11 mouse cellular contexts compared by ENCODE assay signal in the genomic region with DNA sequence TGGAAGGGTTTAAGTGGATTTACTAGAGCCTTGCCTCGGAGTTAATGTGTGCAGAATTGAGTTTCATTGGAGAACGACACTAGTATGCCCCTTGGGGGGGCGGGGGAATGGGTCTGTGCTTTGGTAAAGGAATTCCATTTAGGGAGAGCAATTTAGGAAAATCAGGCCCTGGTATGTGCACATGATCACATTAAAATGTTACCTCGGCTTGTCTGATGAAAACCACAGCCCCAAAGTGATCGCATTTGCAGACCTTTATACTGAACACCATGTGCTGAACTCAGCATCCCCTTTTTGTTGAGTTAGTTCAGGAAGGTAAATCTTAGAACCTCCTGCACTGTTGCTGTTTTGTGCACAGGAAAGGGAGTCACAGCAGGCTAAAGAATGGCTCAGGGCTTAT.
DNase-seq lines count a peak whose midpoint lies in the region; ATAC-seq and TF ChIP-seq lines count a peak whose summit lies in the region.
"Had no signal": no experiment of that assay in that cellular context is flagged by ENCODE, and none has a peak within 500 bp of the region (broad histone marks: within the 10 kb centered on the region; RNA-seq: fewer than 3 reads in every experiment).

No protein-coding gene starts in this region.

- no peaks in the 10 kb centered on the region for H3K27me3 ChIP-seq in hindbrain, embryonic 14.5 days (ENCODE audit: control insufficient read depth, insufficient read depth, low read length)
- H3K27me3 ChIP-seq in hindbrain, embryonic 11.5 days (ENCODE audit: control insufficient read depth, insufficient read depth, low read length) = no peaks in the 10 kb centered on the region
- H3K27me3 ChIP-seq in midbrain, embryonic 12.5 days = no peaks in the 10 kb centered on the region
- no peaks in the 10 kb centered on the region for H3K27me3 ChIP-seq in midbrain, embryonic 11.5 days (ENCODE audit: control insufficient read depth, insufficient read depth, low read length)
- H3K27me3 ChIP-seq in limb, embryonic 14.5 days (ENCODE audit: control insufficient read depth, insufficient read depth, low read length) = no peaks in the 10 kb centered on the region
- H3K27me3 ChIP-seq: liver, embryonic 13.5 days; megakaryocyte, embryonic 14.5 days had no signal

- H3K4me3 ChIP-seq in hindbrain, embryonic 14.5 days (replicated peaks; ENCODE audit: low read length) = no peak overlapping the region
- no peak overlapping the region for H3K4me3 ChIP-seq in hindbrain, embryonic 11.5 days (ENCODE audit: low read depth, low read length)
- no peak overlapping the region for H3K4me3 ChIP-seq in midbrain, embryonic 12.5 days
- no peak overlapping the region for H3K4me3 ChIP-seq in midbrain, embryonic 11.5 days (ENCODE audit: low read depth, low read length)
- no peak overlapping the region for H3K4me3 ChIP-seq in limb, embryonic 14.5 days (replicated peaks; ENCODE audit: low read length)
- H3K4me3 ChIP-seq: erythroblast, embryonic 14.5 days; liver, embryonic 13.5 days; megakaryocyte, embryonic 14.5 days had no signal

- WGBS in hindbrain, embryonic 14.5 days = 62% methylated on average over 5 of the region's 5 CpGs
- WGBS in hindbrain, embryonic 11.5 days = 58% methylated on average over 5 of the region's 5 CpGs
- 68% methylated on average over 5 of the region's 5 CpGs for whole genome bisulfite sequencing in midbrain, embryonic 12.5 days
- 76% methylated on average over 5 of the region's 5 CpGs for WGBS in midbrain, embryonic 11.5 days
- WGBS in limb, embryonic 14.5 days = 13% methylated on average over 5 of the region's 5 CpGs

- no peak for ATAC-seq in hindbrain, embryonic 14.5 days (ENCODE audit: low FRiP score)
- ATAC-seq in hindbrain, embryonic 11.5 days (ENCODE audit: low FRiP score) = no peak
- peak; percentile 21; the same call in 1 of the 2 replicates for ATAC-seq in midbrain, embryonic 12.5 days (ENCODE audit: low FRiP score, low read depth)
- ATAC-seq in midbrain, embryonic 11.5 days (ENCODE audit: low FRiP score) = no peak; the same call in 1 of the 2 replicates
- peak; percentile 60 for ATAC-seq in limb, embryonic 14.5 days (ENCODE audit: low FRiP score, low read depth)

- H3K9ac ChIP-seq in hindbrain, embryonic 14.5 days = no peak overlapping the region
- no peak overlapping the region for H3K9ac ChIP-seq in hindbrain, embryonic 11.5 days (ENCODE audit: low read depth, low read length)
- no peak overlapping the region for H3K9ac ChIP-seq in midbrain, embryonic 12.5 days (replicated peaks)
- no peak overlapping the region for H3K9ac ChIP-seq in midbrain, embryonic 11.5 days (ENCODE audit: low read length)
- H3K9ac ChIP-seq in limb, embryonic 14.5 days (ENCODE audit: low read depth, low read length, severe bottlenecking) = no peak overlapping the region
- H3K9ac ChIP-seq: liver, embryonic 13.5 days had no signal

- no peaks in the 10 kb centered on the region for H3K9me3 ChIP-seq in hindbrain, embryonic 14.5 days (ENCODE audit: control insufficient read depth, low read length)
- no peaks in the 10 kb centered on the region for H3K9me3 ChIP-seq in hindbrain, embryonic 11.5 days (ENCODE audit: control insufficient read depth, low read length)
- no peaks in the 10 kb centered on the region for H3K9me3 ChIP-seq in midbrain, embryonic 12.5 days
- H3K9me3 ChIP-seq in midbrain, embryonic 11.5 days (ENCODE audit: control insufficient read depth, low read length) = no peaks in the 10 kb centered on the region
- H3K9me3 ChIP-seq in limb, embryonic 14.5 days (ENCODE audit: control insufficient read depth, low read length) = no peaks in the 10 kb centered on the region
- H3K9me3 ChIP-seq: liver, embryonic 13.5 days; megakaryocyte, embryonic 14.5 days had no signal

- H3K4me1 ChIP-seq in hindbrain, embryonic 14.5 days (replicated peaks; ENCODE audit: control insufficient read depth, insufficient read depth, low read length) = 0 out of 2 replicates have a peak, but pooled peaks cover 5% of the 10 kb centered on the region
- no peaks in the 10 kb centered on the region for H3K4me1 ChIP-seq in hindbrain, embryonic 11.5 days (replicated peaks; ENCODE audit: control insufficient read depth, insufficient read depth, low read length)
- peaks cover 15% of the 10 kb centered on the region for H3K4me1 ChIP-seq in midbrain, embryonic 12.5 days
- H3K4me1 ChIP-seq in midbrain, embryonic 11.5 days (ENCODE audit: control insufficient read depth, insufficient read depth, low read length) = peaks cover 3% of the 10 kb centered on the region; the same call in 1 of the 2 replicates
- H3K4me1 ChIP-seq in limb, embryonic 14.5 days (ENCODE audit: control insufficient read depth, insufficient read depth, low read length) = peaks cover 20% of the 10 kb centered on the region
- H3K4me1 ChIP-seq: liver, embryonic 13.5 days; megakaryocyte, embryonic 14.5 days had no signal

- TF ChIP-seq POLR2A in limb, embryonic 14.5 days (IDR thresholded peaks at IDR 0.05; ENCODE audit: borderline replicate concordance, extremely low read depth, insufficient read depth, insufficient read length) = no peak

- H3K36me3 ChIP-seq in hindbrain, embryonic 14.5 days (replicated peaks; ENCODE audit: control insufficient read depth, insufficient read depth) = no peaks in the 10 kb centered on the region
- H3K36me3 ChIP-seq in hindbrain, embryonic 11.5 days (ENCODE audit: control insufficient read depth, insufficient read depth, low read length) = no peaks in the 10 kb centered on the region
- no peaks in the 10 kb centered on the region for H3K36me3 ChIP-seq in midbrain, embryonic 12.5 days
- no peaks in the 10 kb centered on the region for H3K36me3 ChIP-seq in midbrain, embryonic 11.5 days (ENCODE audit: control insufficient read depth, insufficient read depth, low read length)
- no peaks in the 10 kb centered on the region for H3K36me3 ChIP-seq in limb, embryonic 14.5 days (ENCODE audit: control insufficient read depth, insufficient read depth, low read length)
- H3K36me3 ChIP-seq: liver, embryonic 13.5 days had no signal

- H3K4me2 ChIP-seq in hindbrain, embryonic 14.5 days (replicated peaks) = no peak overlapping the region
- H3K4me2 ChIP-seq in hindbrain, embryonic 11.5 days (replicated peaks; ENCODE audit: low read depth, low read length) = no peak overlapping the region
- H3K4me2 ChIP-seq in midbrain, embryonic 12.5 days (replicated peaks) = no peak overlapping the region
- H3K4me2 ChIP-seq in midbrain, embryonic 11.5 days = no peak overlapping the region
- no peak overlapping the region for H3K4me2 ChIP-seq in limb, embryonic 14.5 days (replicated peaks; ENCODE audit: low read depth, low read length, severe bottlenecking)
- H3K4me2 ChIP-seq: liver, embryonic 13.5 days had no signal

- peak; percentile 38 to 40 for DNase-seq in cerebellum, postnatal 10 days
- no peak for DNase-seq in cerebellum, postnatal 36 days
- DNase-seq in hindbrain, embryonic 14.5 days (ENCODE audit: low spot score) = no peak
- DNase-seq in hindbrain, embryonic 11.5 days (ENCODE audit: low spot score) = no peak
- no peak for DNase-seq in midbrain, embryonic 11.5 days (ENCODE audit: low spot score, missing footprints)
- peak; percentile 63 for DNase-seq in limb, embryonic 14.5 days (ENCODE audit: low spot score)
- no peak for DNase-seq in frontal cortex, postnatal 10 days (ENCODE audit: low spot score in 2 of 2)
- DNase-seq: liver, embryonic 13.5 days had no signal

- 0 out of 2 replicates have a peak overlapping the region, but pooled peaks have one; percentile 20 for H3K27ac ChIP-seq in hindbrain, embryonic 14.5 days
- H3K27ac ChIP-seq in hindbrain, embryonic 11.5 days (ENCODE audit: low read depth, low read length) = no peak overlapping the region
- H3K27ac ChIP-seq in midbrain, embryonic 12.5 days (replicated peaks) = no peak overlapping the region
- H3K27ac ChIP-seq in midbrain, embryonic 11.5 days (ENCODE audit: low read depth, low read length) = no peak overlapping the region
- H3K27ac ChIP-seq in limb, embryonic 14.5 days (replicated peaks; ENCODE audit: low read depth, low read length) = peak overlapping the region; percentile 58
- H3K27ac ChIP-seq: liver, embryonic 13.5 days had no signal

Comparison
In these comparisons a context has a peak if more than half of its experiments do, and no peak if none do; other contexts are left out.
1. DNase-seq: peak in cerebellum, postnatal 10 days (2 of 2) and limb, embryonic 14.5 days (single experiment); none in cerebellum, postnatal 36 days (0 of 2), hindbrain, embryonic 14.5 days (single experiment), hindbrain, embryonic 11.5 days (single experiment), midbrain, embryonic 11.5 days (single experiment) and frontal cortex, postnatal 10 days (0 of 2).
2. ATAC-seq: peak in midbrain, embryonic 12.5 days (single experiment) and limb, embryonic 14.5 days (single experiment); none in hindbrain, embryonic 14.5 days (single experiment), hindbrain, embryonic 11.5 days (single experiment) and midbrain, embryonic 11.5 days (single experiment).
3. H3K27ac ChIP-seq: peak in hindbrain, embryonic 14.5 days (single experiment) and limb, embryonic 14.5 days (single experiment); none in hindbrain, embryonic 11.5 days (single experiment), midbrain, embryonic 12.5 days (single experiment) and midbrain, embryonic 11.5 days (single experiment).